Mouse (Mus musculus) cerebellum, adult 9-11 months (tissue): ENCODE measurements around the gene Cnot4.
"Not testable (repeated sequence)": the region's sequence is repeated elsewhere in the genome, so short reads cannot be mapped to it uniquely, and the experiment has no call there.

Experiments
- DNase-seq: peaks from one replicate; pipeline ENCODE4 v3.0.0; 2022

Gene Cnot4

GRCm38 (mm10) chr6:35133579-35134488 lies at the start of gene Cnot4:
TSS of gene Cnot4 (minus strand) at chr6:35133724.
- peak; percentile 99 for DNase-seq

- not testable (repeated sequence) for DNase-seq
Measured at GRCm38 (mm10) chr6:35179299-35179698, 45.8 kb upstream of the Cnot4 start.

- DNase-seq = peak; percentile 62
Measured at GRCm38 (mm10) chr6:35177650-35178272, 44.2 kb upstream of the Cnot4 start.

- peak; percentile 84 for DNase-seq
Measured at GRCm38 (mm10) chr6:35176979-35177649, 43.6 kb upstream of the Cnot4 start, which contains the start of gene Nup205. TSS of gene Nup205 (plus strand) at chr6:35177421.

- no peak for DNase-seq
Measured at GRCm38 (mm10) chr6:35173181-35173580, 39.7 kb upstream of the Cnot4 start.

GRCm38 (mm10) chr6:35172028-35172427 lies 38.5 kb upstream of the Cnot4 start:
- not testable (repeated sequence) for DNase-seq

GRCm38 (mm10) chr6:35169250-35169649 lies 35.7 kb upstream of the Cnot4 start:
- no peak for DNase-seq

GRCm38 (mm10) chr6:35154540-35154939 lies 21.0 kb upstream of the Cnot4 start:
- DNase-seq = no peak

- no peak for DNase-seq
Measured at GRCm38 (mm10) chr6:35147726-35148422, 14.3 kb upstream of the Cnot4 start.

GRCm38 (mm10) chr6:35145569-35145968 lies 12.0 kb upstream of the Cnot4 start:
- no peak for DNase-seq

GRCm38 (mm10) chr6:35140351-35140750 lies 6.8 kb upstream of the Cnot4 start:
- no peak for DNase-seq

GRCm38 (mm10) chr6:35134844-35135243 lies 1.3 kb upstream of the Cnot4 start:
- DNase-seq = no peak

GRCm38 (mm10) chr6:35133246-35133578 lies 312 bp downstream of the Cnot4 start:
- no peak for DNase-seq

GRCm38 (mm10) chr6:35132806-35133205 lies 718 bp downstream of the Cnot4 start:
- DNase-seq = peak; percentile 65

GRCm38 (mm10) chr6:35122488-35122887 lies 11.0 kb downstream of the Cnot4 start:
- no peak for DNase-seq

- DNase-seq = no peak
Measured at GRCm38 (mm10) chr6:35121925-35122324, 11.6 kb downstream of the Cnot4 start.

- DNase-seq = no peak
Measured at GRCm38 (mm10) chr6:35102457-35102856, 31.1 kb downstream of the Cnot4 start.

GRCm38 (mm10) chr6:35084927-35085326 lies 48.6 kb downstream of the Cnot4 start:
- peak; percentile 21 for DNase-seq

GRCm38 (mm10) chr6:35075148-35075547 lies 58.4 kb downstream of the Cnot4 start:
- DNase-seq = no peak

- DNase-seq = no peak
Measured at GRCm38 (mm10) chr6:35071261-35071660, 62.3 kb downstream of the Cnot4 start.

GRCm38 (mm10) chr6:35062446-35062845 lies 71.1 kb downstream of the Cnot4 start:
- no peak for DNase-seq

GRCm38 (mm10) chr6:35043127-35043526 lies 90.4 kb downstream of the Cnot4 start:
- no peak for DNase-seq

- no peak for DNase-seq
Measured at GRCm38 (mm10) chr6:35033341-35033740, 100.2 kb downstream of the Cnot4 start.
